Mouse (Mus musculus) lung, embryonic 14.5 days (tissue): ENCODE data around the gene Kif27. TPM values are rescaled to one million over a fixed set of nuclear protein-coding genes. Genes with fewer than 3 reads are reported as not detected.

Source experiments
- ATAC-seq: fragments of 200-750 bp; cut with Nextera tagmentation; 2 replicates; pipeline ENCODE4 v1.8.0; 2017; ENCODE audit warnings: mild to moderate bottlenecking, moderate TSS enrichment, moderate library complexity; ENCODE audit not compliant: insufficient read depth
- DNase-seq: peaks from one replicate; pipeline ENCODE4 v3.0.0-alpha.2; 2015
- H3K27ac ChIP-seq: fragments of 300-500 bp; sonication (generic); 2 replicates; pipeline ENCODE4 v1.5.1; 2014; ENCODE audit warnings: low read depth, mild to moderate bottlenecking, moderate library complexity
- H3K27me3 ChIP-seq: fragments of 300-500 bp; sonication (generic); 2 replicates; pipeline ENCODE4 v1.6.1; 2014; ENCODE audit warnings: low read length, control low read depth; ENCODE audit not compliant: insufficient read depth
- H3K36me3 ChIP-seq: fragments of 300-500 bp; sonication (generic); 2 replicates; pipeline ENCODE4 v1.6.1; 2014; ENCODE audit warnings: control low read depth; ENCODE audit not compliant: insufficient read depth
- H3K4me1 ChIP-seq: fragments of 300-500 bp; sonication (generic); 2 replicates; pipeline ENCODE4 v1.6.1; 2014; ENCODE audit warnings: antibody characterized with exemption, control low read depth; ENCODE audit not compliant: insufficient read depth
- H3K4me2 ChIP-seq: fragments of 300-500 bp; sonication (generic); 2 replicates; pipeline ENCODE4 v1.6.1; 2014; ENCODE audit warnings: mild to moderate bottlenecking
- H3K4me3 ChIP-seq: fragments of 300-500 bp; sonication (generic); 2 replicates; pipeline ENCODE4 v1.5.1; 2014; ENCODE audit warnings: low read depth, low read length
- H3K9ac ChIP-seq: fragments of 300-500 bp; sonication (generic); 2 replicates; pipeline ENCODE4 v1.6.1; 2014
- H3K9me3 ChIP-seq: fragments of 300-500 bp; sonication (generic); 2 replicates; pipeline ENCODE4 v1.6.1; 2016; ENCODE audit warnings: low read depth, low read length, control low read depth
- CTCF ChIP-seq: IDR thresholded peaks from 2 replicates; pipeline ENCODE4 v1.5.1; 2016; ENCODE audit warnings: antibody characterized with exemption, low read depth
- WGBS: fragments of 180-500 bp; shearing (Covaris S2); extraction: QIAGEN DNeasy Blood & Tissue Kit; methylation state at CpG from one replicate; pipeline ENCODE4 v1.1.7; 2014; 5-methylcytosine and 5-hydroxymethylcytosine counted together
- microRNA counts: library from miRNA; unstranded; fragments of <30 nt; microRNA quantifications from one replicate; lab custom pipeline; 2016
- microRNA-seq: library from miRNA; unstranded; fragments of <30 nt; microRNA quantifications from one replicate; pipeline ENCODE4, GENCODE M21; 2016; ENCODE audit warnings: borderline number of aligned reads
- polyA plus RNA-seq: library from polyadenylated mRNA; unstranded; fragments of >200 nt; fragmentation: Nextera tagmentation; extraction: Ambion mirVana; gene quantifications from 2 replicates; pipeline ENCODE4 v1.2.1, GENCODE M21; 2014

Kif27 gene
- polyA plus RNA-seq, 1 experiment from 2014 or later = 0.82 TPM

GRCm38 (mm10) chr13:58266864-58267263, 92.1 kb downstream of the Kif27 start:
- WGBS = 68% methylated on average over 3 of the region's 3 CpGs
- DNase-seq (no peak), ATAC-seq (no peak)
- TF ChIP-seq CTCF = no peak
- H3K4me2 ChIP-seq = no peak overlapping the region
- H3K27ac ChIP-seq = no peak overlapping the region
- H3K27me3 ChIP-seq = no peaks in the 10 kb centered on the region
- no peak overlapping the region for H3K9ac ChIP-seq
- H3K9me3 ChIP-seq = no peaks in the 10 kb centered on the region
- H3K4me1 ChIP-seq = no peaks in the 10 kb centered on the region
- H3K36me3 ChIP-seq = peaks cover 12% of the 10 kb centered on the region; the same call in 1 of the 2 replicates
- no peak overlapping the region for H3K4me3 ChIP-seq

GRCm38 (mm10) chr13:58263546-58263945, 95.4 kb downstream of the Kif27 start:
- no peaks in the 10 kb centered on the region for H3K9me3 ChIP-seq
- H3K27ac ChIP-seq = no peak overlapping the region
- TF ChIP-seq CTCF = no peak
- 86% methylated on average over 8 of the region's 8 CpGs for WGBS
- peaks cover 15% of the 10 kb centered on the region; the same call in 1 of the 2 replicates for H3K36me3 ChIP-seq
- H3K4me2 ChIP-seq = no peak overlapping the region
- no peak overlapping the region for H3K4me3 ChIP-seq
- no peaks in the 10 kb centered on the region for H3K4me1 ChIP-seq
- no peak overlapping the region for H3K9ac ChIP-seq
- DNase-seq (no peak), ATAC-seq (no peak)
- no peaks in the 10 kb centered on the region for H3K27me3 ChIP-seq

- TF ChIP-seq CTCF = no peak
- Histone ChIP-seq H3K27me3 (no peaks in the 10 kb centered on the region), H3K9me3 (no peaks in the 10 kb centered on the region), H3K36me3 (peaks cover 15% of the 10 kb centered on the region; the same call in 1 of the 2 replicates), H3K27ac (no peak overlapping the region), H3K4me3 (no peak overlapping the region), H3K4me2 (no peak overlapping the region), H3K9ac (no peak overlapping the region), H3K4me1 (no peaks in the 10 kb centered on the region)
- ATAC-seq (no peak), DNase-seq (no peak)
- 83% methylated on average over 4 of the region's 4 CpGs for WGBS
These were observed 97.2 kb downstream of the Kif27 start for GRCm38 (mm10) chr13:58261674-58262073.

- ATAC-seq (no peak), DNase-seq (no peak)
- WGBS = 86% methylated on average over 1 of the region's 1 CpGs
- peak; percentile 36 for TF ChIP-seq CTCF
- Histone ChIP-seq H3K9ac (no peak overlapping the region), H3K4me2 (no peak overlapping the region), H3K4me3 (no peak overlapping the region), H3K27me3 (no peaks in the 10 kb centered on the region), H3K36me3 (peaks cover 12% of the 10 kb centered on the region), H3K9me3 (no peaks in the 10 kb centered on the region), H3K27ac (no peak overlapping the region), H3K4me1 (no peaks in the 10 kb centered on the region)
These were observed 105.7 kb downstream of the Kif27 start for GRCm38 (mm10) chr13:58253268-58253667.

GRCm38 (mm10) chr13:58248957-58249356, 110.0 kb downstream of the Kif27 start:
- ATAC-seq (no peak), DNase-seq (no peak)
- 83% methylated on average over 5 of the region's 5 CpGs for WGBS
- Histone ChIP-seq H3K9me3 (no peaks in the 10 kb centered on the region), H3K36me3 (peaks cover 12% of the 10 kb centered on the region), H3K4me2 (no peak overlapping the region), H3K9ac (no peak overlapping the region), H3K27ac (no peak overlapping the region), H3K4me3 (no peak overlapping the region), H3K27me3 (no peaks in the 10 kb centered on the region), H3K4me1 (no peaks in the 10 kb centered on the region)
- no peak for TF ChIP-seq CTCF

MicroRNA genes within 50 kb of the gene (microRNA counts, 519-probe panel; counts per million panel counts)
- microRNA mmu-miR-7a (lab: Ali Mortazavi, UCI) = 3,389 counts per million, percentile 68 among the panel's probes with 10 or more counts

Small RNA genes within 50 kb of the gene (microRNA-seq; reads per million reads assigned to microRNA genes)
- gene Mir6369 (not detected), gene Mir7-1 (124 reads per million, percentile 52 among the genes with 10 or more reads in this experiment)

Other genes starting within 250 kb of the Kif27 start
- gene Klhl3, start 245.5 kb downstream of the Kif27 start, polyA plus RNA-seq = 3.6 and 3.9 TPM in 2 replicates
- gene Hnrnpa0, start 230.6 kb downstream of the Kif27 start, polyA plus RNA-seq = 46.5 and 51.7 TPM in 2 replicates
- 29.7 and 30.9 TPM in 2 replicates for gene Idnk, start 201.5 kb downstream of the Kif27 start, polyA plus RNA-seq
- gene Ubqln1, start 143.5 kb downstream of the Kif27 start, polyA plus RNA-seq = 98.6 and 107 TPM in 2 replicates
- 19.2 and 22.2 TPM in 2 replicates for gene Gkap1, start 83.4 kb downstream of the Kif27 start, polyA plus RNA-seq
- 34.0 and 34.2 TPM in 2 replicates for gene 2210016F16Rik, start 26.1 kb upstream of the Kif27 start, polyA plus RNA-seq
- gene Rmi1, start 43.1 kb upstream of the Kif27 start, polyA plus RNA-seq = 25.7 and 28.8 TPM in 2 replicates
- gene Hnrnpk, start 44.2 kb upstream of the Kif27 start, polyA plus RNA-seq = 1,795 and 1,797 TPM in 2 replicates